Mouse (Mus musculus) mouse embryonic stem cell (cell line): Measurements from ENCODE around the gene Tpcn2.

ENCODE experiments used
- in situ Hi-C, 2 experiments: fragments of 300-500 bp; cut with MboI; formaldehyde crosslinking; loops; 1 replicate in 1 of 2; 3 replicates in 1 of 2; pipeline ENCODE4 v1.14.3; 2019 to 2020; ENCODE audit warnings: low sequenced_read_pairs in 2 of 2, low pct_unique_long_range_greater_than_20kb in 1 of 2, mixed read lengths in 1 of 2; ENCODE audit not compliant: unreplicated experiment in 1 of 2

Gene Tpcn2

DNA sequence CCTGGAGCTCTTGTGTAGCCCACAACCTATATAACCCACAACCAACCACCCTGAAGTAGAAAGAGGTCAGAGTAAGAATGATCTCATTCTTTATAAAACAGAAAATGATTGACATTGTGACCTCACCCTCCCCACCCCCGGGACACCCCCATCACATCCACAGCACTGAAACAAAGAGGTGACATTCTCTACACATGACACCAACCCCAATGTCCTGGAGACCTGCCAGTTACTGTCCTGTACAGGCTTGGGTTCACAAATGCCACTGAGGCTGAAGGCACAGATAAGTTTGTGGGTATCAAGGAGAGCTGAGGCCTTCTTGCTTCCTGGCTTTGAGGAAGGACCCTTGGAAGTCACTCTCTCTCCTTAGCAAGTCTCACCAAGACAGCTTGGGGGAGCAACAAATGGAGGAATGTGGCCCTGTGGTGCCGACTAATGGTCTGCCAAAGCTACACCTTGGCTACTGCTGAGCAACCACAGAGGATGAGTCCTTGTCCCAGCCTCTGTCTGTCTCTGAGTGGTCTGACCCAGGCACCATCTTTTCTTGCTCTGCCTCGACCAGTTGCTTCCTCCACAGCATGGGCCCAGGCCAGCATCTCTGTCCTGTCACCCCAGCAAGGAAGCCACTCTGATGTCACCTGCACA, 29.7 kb downstream of the Tpcn2 start:
- in situ Hi-C loops = no loop called here

- in situ Hi-C loops = no loop called here
Measured at GRCm38 (mm10) chr7:145252715-145253476, 30.9 kb downstream of the Tpcn2 start.

DNA sequence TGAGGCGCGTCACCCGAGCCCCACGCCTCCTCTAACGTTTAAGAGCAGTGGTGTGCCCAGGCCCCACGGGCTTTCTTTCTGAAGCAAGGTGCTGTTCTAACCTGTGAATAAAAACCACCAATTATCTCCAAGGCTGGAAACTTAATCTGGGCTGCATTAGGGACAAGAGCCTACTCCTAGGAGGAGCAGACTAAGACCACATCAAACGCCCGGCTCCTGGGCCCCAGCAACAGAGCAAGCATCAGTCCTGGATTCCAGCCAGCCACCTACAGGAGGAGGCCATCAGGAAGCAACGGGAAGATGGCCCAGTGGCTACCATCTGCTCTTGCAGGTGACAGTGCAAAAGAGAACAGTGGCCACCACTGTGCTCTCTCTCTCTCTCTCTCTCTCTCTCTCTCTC, 33.6 kb downstream of the Tpcn2 start:
- in situ Hi-C loops = no loop called here

- in situ Hi-C loops = loop anchor here in 1 of 2 experiments (10.0 kb wide), 1 partner anchor 464 kb away; no protein-coding TSS in a partner anchor
Measured at GRCm38 (mm10) chr7:145248911-145249310, 34.9 kb downstream of the Tpcn2 start.

- in situ Hi-C loops = loop anchor here (5.0 to 10.0 kb wide), 2 partner anchors 306 to 458 kb away; partner anchors contain the start of gene Ccnd1 (in 1 of the 2)
Measured at GRCm38 (mm10) chr7:145242851-145243712, 40.7 kb downstream of the Tpcn2 start.

GRCm38 (mm10) chr7:145242028-145242427, 41.8 kb downstream of the Tpcn2 start:
- in situ Hi-C loops = loop anchor here (5.0 to 10.0 kb wide), 2 partner anchors 305 to 457 kb away; partner anchors contain the start of gene Ccnd1 (in 1 of the 2)

- in situ Hi-C loops = loop anchor here (5.0 to 10.0 kb wide), 2 partner anchors 304 to 456 kb away; partner anchors contain the start of gene Ccnd1 (in 1 of the 2)
Measured at GRCm38 (mm10) chr7:145240929-145241328, 42.9 kb downstream of the Tpcn2 start.

DNA sequence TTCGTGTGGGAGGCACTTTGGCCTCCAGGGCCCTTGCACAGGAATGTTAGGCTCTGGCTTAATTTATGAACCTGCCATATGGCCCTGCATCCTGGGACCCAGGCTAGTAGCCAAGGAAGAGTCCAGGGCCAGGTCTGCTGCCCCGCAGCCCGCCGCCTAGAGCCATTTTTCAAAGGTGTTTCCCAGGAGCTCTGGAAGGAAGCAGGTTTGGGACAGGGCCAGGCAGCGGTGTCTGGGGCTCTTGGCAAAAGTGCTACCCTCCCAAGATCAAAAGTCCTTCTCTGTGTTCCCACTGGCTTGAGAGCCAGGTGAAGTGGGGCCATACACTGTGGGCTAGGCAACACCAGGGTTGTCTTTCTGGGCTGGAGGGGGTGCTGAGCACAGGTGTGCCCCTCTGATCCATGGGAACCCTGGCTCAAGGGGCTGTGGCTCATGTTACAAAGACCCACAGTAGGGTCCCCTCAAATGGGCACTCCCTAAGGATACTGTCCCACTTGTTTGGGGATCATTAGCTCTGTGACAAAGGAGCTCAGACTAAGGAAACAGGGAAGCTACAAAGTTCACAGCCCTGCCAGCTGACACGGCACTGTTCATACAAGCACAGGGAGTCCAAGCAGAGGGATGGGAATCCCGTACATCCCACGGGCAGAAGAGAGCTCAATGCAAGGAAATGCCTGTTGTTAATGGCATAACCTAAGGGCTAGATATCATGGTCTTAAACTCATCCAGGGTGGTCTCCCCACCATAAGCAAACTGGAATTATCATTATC, 43.9 kb downstream of the Tpcn2 start:
- in situ Hi-C loops = loop anchor here (5.0 to 10.0 kb wide), 2 partner anchors 303 to 455 kb away; partner anchors contain the start of gene Ccnd1 (in 2 of the 2)

DNA sequence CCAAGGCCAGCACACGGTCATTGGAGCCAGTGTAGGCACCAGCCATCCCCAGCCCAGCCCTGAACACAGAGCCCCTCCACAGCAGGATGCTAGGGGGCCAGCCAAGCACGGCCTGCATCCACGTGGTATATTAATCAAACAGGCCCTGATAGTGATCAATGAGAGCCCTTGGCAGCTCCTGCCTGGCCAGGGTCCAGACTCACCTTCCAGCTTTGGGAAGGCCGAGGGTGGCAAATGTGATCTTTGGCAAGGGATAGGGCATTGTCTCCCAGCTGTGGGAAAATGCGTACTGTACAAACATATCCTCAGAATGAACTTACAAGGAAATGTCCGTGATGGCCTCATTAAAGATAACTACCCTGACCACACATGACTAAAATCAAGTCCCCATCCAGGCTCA, 44.7 kb downstream of the Tpcn2 start:
- in situ Hi-C loops = loop anchor here in 1 of 2 experiments (5.0 kb wide), 1 partner anchor 302 kb away; the partner anchor contains the start of gene Ccnd1

DNA sequence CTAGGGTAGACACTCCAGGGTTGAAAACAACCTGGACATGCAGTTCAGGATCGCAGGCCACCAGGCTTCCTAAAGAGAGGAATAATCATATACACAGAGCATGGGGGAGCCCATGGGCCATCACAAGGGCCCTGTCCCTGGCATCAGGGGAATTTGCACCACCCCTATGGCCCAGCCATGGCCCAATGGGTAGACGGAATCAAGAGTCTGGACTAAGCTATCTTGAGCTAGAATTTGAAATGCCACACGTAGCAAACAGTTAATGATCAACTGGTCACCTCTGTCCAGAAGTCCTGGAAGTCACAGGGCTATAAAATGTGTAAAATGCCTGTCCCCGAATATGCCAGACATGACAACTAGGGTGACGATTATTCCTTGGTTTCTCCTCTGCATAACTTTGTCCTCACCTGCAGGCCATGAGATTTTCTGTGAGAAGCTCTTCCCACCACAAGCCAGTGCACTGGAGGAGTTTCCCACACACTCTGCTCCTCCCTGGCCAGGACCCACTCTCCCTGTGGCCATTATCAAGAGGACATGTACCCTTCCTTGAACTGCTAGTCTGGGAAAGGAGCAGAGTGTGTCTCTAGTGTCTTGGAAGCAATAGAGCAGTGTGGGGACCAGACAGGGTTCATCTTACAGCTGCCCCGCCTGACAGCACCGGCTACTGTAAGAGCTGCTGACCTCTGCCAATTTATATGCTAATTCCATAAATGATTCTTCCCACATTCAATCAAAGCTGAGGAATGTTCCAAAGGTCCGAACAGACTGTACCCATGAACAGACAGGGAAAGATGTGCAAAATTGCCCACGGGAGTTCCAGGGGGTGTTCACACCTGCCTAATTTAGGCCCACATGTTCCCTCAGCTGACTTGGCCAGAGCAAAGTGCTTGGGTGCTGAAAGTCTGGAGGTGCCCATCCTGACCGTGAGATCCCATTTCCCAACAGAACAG, 48.7 kb downstream of the Tpcn2 start:
- in situ Hi-C loops = loop anchor here in 1 of 2 experiments (5.0 kb wide), 1 partner anchor 298 kb away; the partner anchor contains the start of gene Ccnd1

GRCm38 (mm10) chr7:145231659-145232058, 52.2 kb downstream of the Tpcn2 start:
- in situ Hi-C loops = no loop called here

- in situ Hi-C loops = no loop called here
Measured at GRCm38 (mm10) chr7:145226641-145227040, 57.2 kb downstream of the Tpcn2 start.

DNA sequence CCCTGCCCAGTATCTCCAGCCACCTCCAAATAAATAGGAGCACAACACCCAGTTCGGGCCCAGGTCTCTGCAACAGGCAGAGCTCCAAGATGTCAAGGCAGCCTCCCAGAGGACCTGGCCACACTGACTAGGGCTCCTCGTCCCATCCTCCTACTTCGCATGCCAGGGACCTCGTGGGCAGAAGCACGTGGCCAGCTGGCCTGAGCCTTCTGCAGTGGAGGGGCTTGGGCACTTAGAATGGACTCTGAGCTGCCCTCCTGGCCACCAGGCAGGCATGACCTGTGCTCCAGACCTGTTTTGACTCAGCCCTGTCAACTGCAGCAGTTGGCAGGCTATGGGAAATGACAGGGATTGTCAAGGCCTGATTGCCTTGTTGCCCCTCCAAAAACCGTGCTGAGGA, 58.2 kb downstream of the Tpcn2 start:
- in situ Hi-C loops = no loop called here

DNA sequence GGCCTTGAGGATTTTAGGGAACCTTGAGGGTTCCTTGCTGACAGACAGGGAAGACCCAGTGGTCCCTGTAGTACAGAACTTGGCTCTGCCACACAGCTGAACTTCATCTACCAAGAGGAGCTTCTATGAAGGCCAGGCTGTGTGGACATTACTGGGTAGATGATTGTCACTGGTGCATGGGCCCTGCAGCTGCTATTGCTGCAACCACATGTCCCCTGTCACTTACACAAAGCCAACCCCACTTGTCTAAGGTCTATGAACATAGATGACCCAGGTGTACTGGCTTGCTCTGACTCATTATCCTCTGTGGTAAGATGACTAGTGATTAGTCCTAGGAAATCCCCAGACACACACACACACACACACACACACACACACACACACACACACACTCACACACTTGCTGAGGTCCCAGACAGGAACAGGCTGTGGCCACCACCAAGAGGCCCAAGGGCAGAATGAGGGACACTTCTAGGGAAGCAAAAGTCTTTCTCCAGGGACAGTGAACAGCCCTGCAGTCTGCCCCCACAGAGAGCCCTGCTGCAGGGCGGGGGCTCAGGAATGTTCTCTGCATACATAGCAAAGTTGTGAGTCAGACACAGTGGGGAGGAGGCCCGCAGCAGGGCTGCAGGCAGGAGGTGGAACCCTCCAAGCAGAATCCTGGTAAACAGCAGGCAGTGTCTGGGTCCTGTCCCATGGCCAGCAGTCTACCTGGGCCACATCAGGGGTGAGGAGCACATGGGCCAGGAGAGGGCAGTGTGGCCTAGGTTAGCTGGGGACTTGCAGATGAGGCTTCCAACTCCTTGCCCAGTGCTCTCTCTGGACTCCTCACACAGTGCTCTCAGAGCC, 61.7 kb downstream of the Tpcn2 start:
- in situ Hi-C loops = no loop called here

GRCm38 (mm10) chr7:145221346-145221745, 62.5 kb downstream of the Tpcn2 start:
- in situ Hi-C loops = no loop called here

- in situ Hi-C loops = no loop called here
Measured at GRCm38 (mm10) chr7:145219420-145219831, 64.4 kb downstream of the Tpcn2 start.
